Mouse (Mus musculus) hindbrain, embryonic 14.5 days (tissue): ENCODE measurements around the gene Wfdc3. TPM values are rescaled to one million over a fixed set of nuclear protein-coding genes. Genes with fewer than 3 reads are reported as not detected.

Source experiments
- ATAC-seq: fragments of 200-750 bp; cut with Nextera tagmentation; 2 replicates; pipeline ENCODE4 v1.8.0; 2017; ENCODE audit warnings: moderate number of reproducible peaks, mild to moderate bottlenecking, moderate TSS enrichment, moderate library complexity; ENCODE audit not compliant: low FRiP score
- DNase-seq: peaks from one replicate; pipeline ENCODE4 v3.0.0-alpha.2; 2015; ENCODE audit warnings: low spot score
- H3K27ac ChIP-seq: fragments of 300-500 bp; sonication (generic); 2 replicates; pipeline ENCODE4 v1.5.1; 2014; ENCODE audit warnings: mild to moderate bottlenecking, moderate library complexity
- H3K27me3 ChIP-seq: fragments of 300-500 bp; sonication (generic); 2 replicates; pipeline ENCODE4 v1.6.1; 2014; ENCODE audit warnings: mild to moderate bottlenecking, low read length, mixed read lengths; ENCODE audit not compliant: control insufficient read depth, insufficient read depth
- H3K36me3 ChIP-seq: fragments of 300-500 bp; sonication (generic); replicated peaks from 2 replicates; pipeline ENCODE4 v1.6.1; 2014; ENCODE audit not compliant: control insufficient read depth, insufficient read depth
- H3K4me1 ChIP-seq: fragments of 300-500 bp; sonication (generic); replicated peaks from 2 replicates; pipeline ENCODE4 v1.6.1; 2014; ENCODE audit warnings: antibody characterized with exemption, low read length, mixed read lengths; ENCODE audit not compliant: control insufficient read depth, insufficient read depth
- H3K4me2 ChIP-seq: fragments of 300-500 bp; sonication (generic); replicated peaks from 2 replicates; pipeline ENCODE4 v1.6.1; 2014; ENCODE audit warnings: mild to moderate bottlenecking, moderate library complexity
- H3K4me3 ChIP-seq: fragments of 300-500 bp; sonication (generic); replicated peaks from 2 replicates; pipeline ENCODE4 v1.5.1; 2014; ENCODE audit warnings: mild to moderate bottlenecking, low read length
- H3K9ac ChIP-seq: fragments of 300-500 bp; sonication (generic); 2 replicates; pipeline ENCODE4 v1.6.1; 2014
- H3K9me3 ChIP-seq: fragments of 300-500 bp; sonication (generic); 2 replicates; pipeline ENCODE4 v1.6.1; 2016; ENCODE audit warnings: low read length; ENCODE audit not compliant: control insufficient read depth
- WGBS: fragments of 180-500 bp; shearing (Covaris S2); extraction: QIAGEN DNeasy Blood & Tissue Kit; methylation state at CpG from one replicate; pipeline ENCODE4 v1.1.7; 2014; 5-methylcytosine and 5-hydroxymethylcytosine counted together
- polyA plus RNA-seq: library from polyadenylated mRNA; unstranded; fragments of >200 nt; fragmentation: Nextera tagmentation; extraction: Ambion mirVana; gene quantifications from 2 replicates; pipeline ENCODE4 v1.2.1, GENCODE M21; 2014

Gene Wfdc3
- polyA plus RNA-seq, 1 experiment from 2014 or later, result 1.4 TPM

DNA sequence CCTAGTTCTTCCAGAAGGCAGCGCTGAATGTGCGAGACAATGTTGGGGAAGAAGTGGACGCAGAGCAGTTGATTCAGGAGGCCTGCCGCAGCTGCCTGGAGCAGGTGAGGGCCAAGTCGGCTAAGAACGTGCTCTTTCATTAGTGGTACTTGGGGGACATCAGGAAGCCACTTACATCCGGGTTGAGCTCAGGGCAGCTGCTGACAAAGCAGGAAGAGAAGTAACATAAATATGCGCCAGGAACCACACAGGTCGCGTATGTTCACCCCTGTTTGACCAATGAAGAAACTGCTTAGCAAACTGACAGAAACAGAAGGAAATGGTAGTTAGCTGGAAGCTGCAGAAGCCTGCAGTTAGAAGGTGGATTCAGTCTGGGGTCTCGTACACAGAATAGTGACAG is 8.4 kb upstream of the Wfdc3 start:
- 93% methylated on average over 11 of the region's 11 CpGs for WGBS
- Histone ChIP-seq H3K36me3 (peaks cover 90% of the 10 kb centered on the region), H3K9ac (no peak overlapping the region), H3K9me3 (no peaks in the 10 kb centered on the region), H3K4me2 (no peak overlapping the region), H3K4me3 (no peak overlapping the region), H3K27me3 (no peaks in the 10 kb centered on the region), H3K4me1 (no peaks in the 10 kb centered on the region), H3K27ac (no peak overlapping the region)
- no peak for DNase-seq
- ATAC-seq, result no peak

GRCm38 (mm10) chr2:164752454-164752853 is 6.7 kb upstream of the Wfdc3 start:
- ATAC-seq (no peak), DNase-seq (no peak)
- Histone ChIP-seq H3K27me3 (no peaks in the 10 kb centered on the region), H3K36me3 (peaks cover 89% of the 10 kb centered on the region), H3K9me3 (no peaks in the 10 kb centered on the region), H3K9ac (no peak overlapping the region), H3K4me3 (no peak overlapping the region), H3K27ac (no peak overlapping the region), H3K4me2 (no peak overlapping the region), H3K4me1 (no peaks in the 10 kb centered on the region)
- 92% methylated on average over 2 of the region's 2 CpGs for WGBS

DNA sequence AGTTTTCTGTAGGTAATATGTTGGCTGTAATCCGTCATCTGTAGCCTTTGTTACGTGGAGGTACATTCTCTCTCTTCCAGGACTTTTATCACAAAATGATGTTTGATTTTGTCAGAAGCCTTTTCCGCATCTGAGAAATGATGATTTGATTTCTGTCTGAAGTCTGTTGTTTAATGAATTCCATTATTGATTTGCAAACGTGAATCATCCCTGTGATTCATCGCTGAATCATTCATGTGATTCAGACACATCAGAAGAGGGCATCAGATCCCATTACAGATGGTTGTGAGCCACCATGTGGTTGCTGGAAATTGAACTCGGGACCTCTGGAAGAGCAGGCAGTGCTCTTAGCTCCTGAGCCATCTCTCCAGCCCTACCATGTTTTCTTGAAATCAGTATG is 3.3 kb upstream of the Wfdc3 start:
- Histone ChIP-seq H3K9me3 (no peaks in the 10 kb centered on the region), H3K36me3 (peaks cover 54% of the 10 kb centered on the region), H3K27me3 (no peaks in the 10 kb centered on the region), H3K27ac (no peak overlapping the region), H3K4me2 (no peak overlapping the region), H3K4me3 (no peak overlapping the region), H3K4me1 (peaks cover 13% of the 10 kb centered on the region), H3K9ac (no peak overlapping the region)
- ATAC-seq, result no peak
- DNase-seq, result no peak
- WGBS, result 87% methylated on average over 6 of the region's 6 CpGs

DNA sequence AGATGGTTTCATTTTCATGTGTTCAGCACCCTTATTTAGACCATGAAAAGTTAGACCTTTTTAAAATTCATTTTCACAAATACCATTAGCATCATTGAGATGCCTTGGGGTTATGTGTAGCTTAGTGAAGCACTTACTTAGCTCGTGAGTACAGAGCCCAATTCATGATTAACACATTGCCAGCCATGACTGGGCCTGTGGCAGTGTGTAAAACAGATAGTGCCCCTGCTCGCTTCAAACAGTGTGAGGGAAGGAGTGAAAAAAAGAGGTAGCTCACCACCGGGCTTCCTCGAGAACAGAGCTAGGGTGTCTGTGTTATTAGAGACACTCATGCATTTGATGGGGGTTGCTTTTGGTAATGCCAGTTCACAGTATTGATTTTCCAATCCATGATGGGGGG is 2.5 kb upstream of the Wfdc3 start:
- H3K36me3 ChIP-seq, result peaks cover 47% of the 10 kb centered on the region
- 87% methylated on average over 4 of the region's 4 CpGs for WGBS
- H3K4me1 ChIP-seq, result peaks cover 13% of the 10 kb centered on the region
- ATAC-seq (no peak), DNase-seq (no peak)
- no peaks in the 10 kb centered on the region for H3K9me3 ChIP-seq
- no peak overlapping the region for H3K4me3 ChIP-seq
- no peaks in the 10 kb centered on the region for H3K27me3 ChIP-seq
- H3K27ac ChIP-seq, result no peak overlapping the region
- no peak overlapping the region for H3K9ac ChIP-seq
- H3K4me2 ChIP-seq, result no peak overlapping the region

GRCm38 (mm10) chr2:164746693-164747092 is 962 bp upstream of the Wfdc3 start:
- DNase-seq (no peak), ATAC-seq (no peak)
- peaks cover 32% of the 10 kb centered on the region for H3K36me3 ChIP-seq
- H3K4me1 ChIP-seq, result peaks cover 13% of the 10 kb centered on the region
- peak overlapping the region; percentile 92 for H3K4me3 ChIP-seq
- H3K27ac ChIP-seq, result no peak overlapping the region
- H3K9ac ChIP-seq, result peak overlapping the region; percentile 91
- H3K4me2 ChIP-seq, result peak overlapping the region; percentile 96
- no peaks in the 10 kb centered on the region for H3K9me3 ChIP-seq
- 65% methylated on average over 8 of the region's 8 CpGs for WGBS
- H3K27me3 ChIP-seq, result no peaks in the 10 kb centered on the region

- H3K36me3 ChIP-seq, result peaks cover 16% of the 10 kb centered on the region
- H3K27me3 ChIP-seq, result no peaks in the 10 kb centered on the region
- peak overlapping the region; percentile 91; the same call in 1 of the 2 replicates for H3K9ac ChIP-seq
- H3K4me1 ChIP-seq, result peaks cover 13% of the 10 kb centered on the region
- H3K4me3 ChIP-seq, result peak overlapping the region; percentile 92
- ATAC-seq (no peak), DNase-seq (no peak)
- no peaks in the 10 kb centered on the region for H3K9me3 ChIP-seq
- H3K27ac ChIP-seq, result no peak overlapping the region
- peak overlapping the region; percentile 96 for H3K4me2 ChIP-seq
- 71% methylated on average over 13 of the region's 13 CpGs for WGBS
Observed at GRCm38 (mm10) chr2:164744987-164745386, 744 bp downstream of the Wfdc3 start.

GRCm38 (mm10) chr2:164739876-164740275 is 5.9 kb downstream of the Wfdc3 start:
- no peak for DNase-seq
- Histone ChIP-seq H3K9ac (no peak overlapping the region), H3K4me3 (no peak overlapping the region), H3K4me1 (no peaks in the 10 kb centered on the region), H3K9me3 (no peaks in the 10 kb centered on the region), H3K27me3 (no peaks in the 10 kb centered on the region), H3K36me3 (no peaks in the 10 kb centered on the region), H3K4me2 (no peak overlapping the region), H3K27ac (no peak overlapping the region)
- no peak for ATAC-seq
- WGBS, result 72% methylated on average over 7 of the region's 7 CpGs

DNA sequence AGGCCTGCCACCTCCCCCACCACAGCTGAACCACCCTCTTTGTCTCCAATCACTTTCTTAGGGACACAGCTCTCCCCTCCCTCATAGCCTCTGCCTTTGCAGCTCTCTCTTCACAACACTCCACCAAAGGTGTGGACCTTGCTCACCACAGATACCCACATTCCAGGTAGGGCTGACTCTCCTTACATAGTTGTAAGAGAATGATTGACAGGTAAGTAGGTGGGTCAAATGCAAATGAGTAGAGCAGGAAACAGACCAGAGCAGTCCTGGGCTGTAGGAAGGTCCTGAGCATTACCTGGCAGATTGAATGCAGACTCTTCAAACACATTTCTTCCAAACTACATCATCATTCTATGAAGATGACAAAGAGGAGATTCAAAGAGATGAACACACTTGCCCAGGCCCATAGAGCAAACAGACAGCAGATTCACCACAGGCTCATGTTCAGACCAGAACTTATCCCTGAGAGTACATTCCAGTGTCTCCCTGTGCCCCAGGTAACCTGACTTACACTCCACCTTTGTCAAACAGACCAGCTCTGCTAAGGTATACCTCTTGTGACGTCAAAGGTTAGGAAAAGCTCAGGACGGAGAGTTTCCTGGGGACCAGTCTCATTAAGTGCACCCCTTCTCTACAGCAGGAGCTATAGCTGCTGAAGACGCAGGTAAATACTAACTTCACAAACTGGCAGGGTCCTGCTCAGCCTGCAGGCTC is 8.2 kb downstream of the Wfdc3 start:
- H3K9me3 ChIP-seq, result no peaks in the 10 kb centered on the region
- ATAC-seq (no peak), DNase-seq (no peak)
- H3K4me2 ChIP-seq, result no peak overlapping the region
- H3K36me3 ChIP-seq, result no peaks in the 10 kb centered on the region
- no peaks in the 10 kb centered on the region for H3K27me3 ChIP-seq
- 79% methylated on average over 3 of the region's 3 CpGs for WGBS
- H3K9ac ChIP-seq, result no peak overlapping the region
- H3K4me1 ChIP-seq, result no peaks in the 10 kb centered on the region
- H3K4me3 ChIP-seq, result no peak overlapping the region
- no peak overlapping the region for H3K27ac ChIP-seq

DNA sequence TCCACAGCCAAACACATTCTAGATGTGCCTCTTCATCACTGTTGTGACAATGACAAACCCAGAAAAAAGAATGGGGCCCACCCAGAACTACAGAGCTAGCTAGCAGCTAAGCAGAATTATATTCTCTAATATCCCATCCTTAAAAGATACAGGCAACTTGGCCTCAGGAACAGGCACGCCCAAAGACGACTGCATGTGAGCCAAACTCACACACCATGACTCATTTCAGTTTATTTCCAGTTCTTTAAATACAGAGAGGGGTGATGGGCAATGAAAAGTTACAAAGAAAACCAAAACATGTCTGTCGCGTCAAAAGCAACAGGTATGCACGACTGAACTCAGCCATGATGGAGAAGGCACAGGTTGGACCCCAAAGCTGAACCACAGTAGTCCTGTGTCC is 10.3 kb downstream of the Wfdc3 start:
- Histone ChIP-seq H3K4me1 (no peaks in the 10 kb centered on the region), H3K4me2 (no peak overlapping the region), H3K36me3 (no peaks in the 10 kb centered on the region), H3K27ac (no peak overlapping the region), H3K4me3 (no peak overlapping the region), H3K27me3 (no peaks in the 10 kb centered on the region), H3K9me3 (no peaks in the 10 kb centered on the region), H3K9ac (no peak overlapping the region)
- ATAC-seq, result no peak
- 91% methylated on average over 5 of the region's 5 CpGs for WGBS
- DNase-seq, result no peak

DNA sequence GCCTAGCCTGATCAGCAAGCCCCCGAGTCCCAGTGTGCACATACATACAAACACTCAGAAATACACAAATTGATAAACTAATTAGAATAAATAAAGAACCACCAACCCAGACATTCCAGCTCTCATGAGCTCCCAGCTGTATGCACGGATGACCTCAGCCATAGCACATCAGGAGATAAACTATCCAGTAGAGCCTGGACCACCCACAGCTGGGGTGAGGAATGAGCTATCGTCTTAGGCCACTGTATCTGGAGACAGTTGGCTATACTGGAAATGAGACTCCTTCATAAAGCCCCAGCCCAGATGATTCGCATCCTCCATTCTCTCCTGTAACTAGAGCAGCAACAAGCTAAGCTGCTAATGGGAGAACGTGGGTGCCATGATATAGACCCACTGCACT is 10.9 kb downstream of the Wfdc3 start:
- 86% methylated on average over 5 of the region's 5 CpGs for WGBS
- no peak for ATAC-seq
- Histone ChIP-seq H3K4me3 (no peak overlapping the region), H3K9me3 (no peaks in the 10 kb centered on the region), H3K27me3 (no peaks in the 10 kb centered on the region), H3K4me2 (no peak overlapping the region), H3K4me1 (no peaks in the 10 kb centered on the region), H3K9ac (no peak overlapping the region), H3K36me3 (no peaks in the 10 kb centered on the region), H3K27ac (no peak overlapping the region)
- no peak for DNase-seq
